Mouse (Mus musculus): Measurements from ENCODE around the gene Raver1. TPM values are rescaled to one million over a fixed set of nuclear protein-coding genes. Genes with fewer than 3 reads are reported as not detected.

Gene Raver1
- polyA plus RNA-seq, 1 experiment = 40.8 TPM

DNA sequence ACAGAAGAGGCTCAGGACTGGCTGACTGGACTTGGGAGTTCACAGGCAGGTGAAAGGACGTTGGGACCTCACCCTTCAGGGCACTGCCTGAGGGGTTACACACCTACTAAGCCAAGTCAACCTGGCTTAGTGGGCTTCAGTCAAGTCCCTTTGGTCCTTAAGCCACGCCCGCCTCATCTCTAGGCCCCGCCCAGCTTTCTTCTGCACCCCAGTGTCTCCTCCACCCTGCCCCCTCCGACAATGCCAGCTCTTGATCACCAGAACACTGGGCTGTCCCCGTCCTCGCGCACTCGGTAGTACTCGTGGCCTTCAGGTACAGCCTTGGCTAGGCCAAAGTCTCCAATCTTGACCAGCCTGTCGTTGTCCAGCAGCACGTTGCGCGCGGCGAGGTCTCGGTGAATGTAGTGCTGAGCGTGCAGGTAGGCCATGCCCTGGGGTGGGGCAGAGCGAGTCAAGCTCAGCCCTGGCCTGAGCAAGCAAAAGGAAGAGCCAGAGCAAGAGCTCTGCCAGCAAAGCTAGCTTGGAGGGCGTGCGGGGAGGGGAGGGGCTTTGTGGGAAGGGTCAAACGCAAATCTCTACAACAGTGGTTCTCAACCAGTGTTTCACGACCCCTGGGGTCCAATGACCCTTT, 15.9 kb upstream of the Raver1 start:
- no peak overlapping the region for H3K27ac ChIP-seq (ENCODE audit: insufficient read depth, low read length)
- H3K4me1 ChIP-seq (ENCODE audit: control insufficient read depth, insufficient read depth, low read length) = no peaks in the 10 kb centered on the region
- TF ChIP-seq CTCF (IDR thresholded peaks at IDR 0.05; ENCODE audit: borderline replicate concordance, insufficient read depth, low read length) (no peak), POLR2A (IDR thresholded peaks at IDR 0.05; ENCODE audit: low read depth, low read length) (no peak)
- no peak overlapping the region for H3K4me3 ChIP-seq (ENCODE audit: insufficient read depth, low read length)

DNA sequence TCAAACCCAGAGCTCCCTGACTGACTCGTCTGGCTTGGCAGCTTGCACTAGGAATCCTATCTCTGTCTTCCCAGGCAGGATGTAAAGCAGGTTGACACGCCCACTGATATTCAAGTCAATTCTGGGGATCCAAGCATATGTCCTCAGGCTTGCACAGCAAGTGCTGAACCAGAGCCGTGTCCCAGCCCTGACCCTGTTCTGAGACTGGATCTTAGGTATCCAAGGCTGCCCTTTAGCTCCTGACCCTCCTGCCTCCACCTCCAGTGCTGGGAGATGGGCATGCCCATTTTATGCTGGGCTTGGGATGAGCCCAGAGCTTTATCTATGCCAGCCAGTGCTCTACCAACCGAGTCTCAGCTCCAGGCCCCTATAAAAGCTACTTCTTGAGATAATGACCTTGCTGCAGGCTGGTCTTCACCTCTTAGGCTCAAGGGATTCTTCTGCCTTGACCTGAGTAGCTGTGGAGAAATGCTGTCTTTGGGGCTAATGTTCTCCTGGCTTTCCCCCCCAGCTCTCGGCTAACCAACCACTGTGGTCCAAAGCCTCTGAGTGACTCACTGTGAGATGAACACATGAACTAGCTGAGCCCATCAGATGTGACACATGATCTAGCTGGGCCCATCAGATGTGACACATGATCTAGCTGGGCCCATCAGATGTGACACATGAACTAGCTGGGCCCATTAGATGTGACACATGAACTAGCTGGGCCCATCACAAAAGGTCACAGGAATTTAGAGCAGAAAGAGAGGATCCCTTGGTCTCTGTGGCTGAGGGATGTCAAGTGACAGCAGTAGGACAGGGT, 14.2 kb upstream of the Raver1 start:
- Histone ChIP-seq H3K27ac (ENCODE audit: insufficient read depth, low read length) (no peak overlapping the region), H3K4me1 (ENCODE audit: control insufficient read depth, insufficient read depth, low read length) (no peaks in the 10 kb centered on the region), H3K4me3 (ENCODE audit: insufficient read depth, low read length) (no peak overlapping the region)
- no peak for TF ChIP-seq CTCF (IDR thresholded peaks at IDR 0.05; ENCODE audit: borderline replicate concordance, insufficient read depth, low read length)
- TF ChIP-seq POLR2A (IDR thresholded peaks at IDR 0.05; ENCODE audit: low read depth, low read length) = no peak

DNA sequence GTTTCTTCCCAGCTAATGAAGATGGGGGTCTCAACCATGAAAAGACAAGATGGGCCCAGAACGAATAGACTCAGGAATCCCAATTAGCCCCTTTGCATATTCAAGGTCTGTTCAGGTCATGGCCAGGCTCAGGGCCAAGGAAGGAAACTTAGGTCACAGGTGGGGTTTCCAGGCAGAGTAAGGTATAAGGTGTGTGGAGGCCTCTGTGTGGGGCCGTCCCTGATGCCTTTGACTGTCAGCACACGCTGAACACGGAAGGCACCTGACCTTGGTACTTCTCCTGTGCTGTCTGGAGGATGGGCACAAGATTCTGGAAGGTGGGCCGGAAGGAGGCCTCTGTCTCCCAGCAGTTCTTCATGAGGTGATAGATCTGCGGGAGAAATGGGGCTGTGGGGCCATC, 13.0 kb upstream of the Raver1 start:
- Histone ChIP-seq H3K4me3 (ENCODE audit: insufficient read depth, low read length) (no peak overlapping the region), H3K4me1 (ENCODE audit: control insufficient read depth, insufficient read depth, low read length) (no peaks in the 10 kb centered on the region), H3K27ac (ENCODE audit: insufficient read depth, low read length) (no peak overlapping the region)
- TF ChIP-seq CTCF (IDR thresholded peaks at IDR 0.05; ENCODE audit: borderline replicate concordance, insufficient read depth, low read length) (no peak), POLR2A (IDR thresholded peaks at IDR 0.05; ENCODE audit: low read depth, low read length) (no peak)

DNA sequence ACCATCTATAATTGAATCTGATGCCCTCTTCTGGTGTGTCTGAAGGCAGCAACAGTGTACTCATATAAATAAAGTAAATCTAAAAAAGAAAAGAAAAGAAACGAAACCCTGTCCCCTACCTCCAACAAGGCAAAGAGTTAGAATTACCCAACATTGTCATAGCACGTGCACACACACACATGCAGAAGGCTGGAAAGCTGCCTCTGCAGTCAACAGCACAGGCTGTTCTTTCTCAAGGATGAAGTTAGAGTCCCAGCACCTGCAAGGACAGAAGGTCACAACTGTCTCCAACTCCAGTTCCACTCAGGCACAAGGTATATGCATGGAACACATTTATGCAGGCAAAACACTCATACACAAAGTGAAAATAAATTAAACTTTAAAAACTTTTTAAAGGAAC, 10.3 kb upstream of the Raver1 start:
- TF ChIP-seq CTCF (IDR thresholded peaks at IDR 0.05; ENCODE audit: borderline replicate concordance, insufficient read depth, low read length) (no peak), POLR2A (IDR thresholded peaks at IDR 0.05; ENCODE audit: low read depth, low read length) (no peak)
- no peak overlapping the region for H3K27ac ChIP-seq (ENCODE audit: insufficient read depth, low read length)
- H3K4me1 ChIP-seq (ENCODE audit: control insufficient read depth, insufficient read depth, low read length) = no peaks in the 10 kb centered on the region
- H3K4me3 ChIP-seq (ENCODE audit: insufficient read depth, low read length) = no peak overlapping the region

DNA sequence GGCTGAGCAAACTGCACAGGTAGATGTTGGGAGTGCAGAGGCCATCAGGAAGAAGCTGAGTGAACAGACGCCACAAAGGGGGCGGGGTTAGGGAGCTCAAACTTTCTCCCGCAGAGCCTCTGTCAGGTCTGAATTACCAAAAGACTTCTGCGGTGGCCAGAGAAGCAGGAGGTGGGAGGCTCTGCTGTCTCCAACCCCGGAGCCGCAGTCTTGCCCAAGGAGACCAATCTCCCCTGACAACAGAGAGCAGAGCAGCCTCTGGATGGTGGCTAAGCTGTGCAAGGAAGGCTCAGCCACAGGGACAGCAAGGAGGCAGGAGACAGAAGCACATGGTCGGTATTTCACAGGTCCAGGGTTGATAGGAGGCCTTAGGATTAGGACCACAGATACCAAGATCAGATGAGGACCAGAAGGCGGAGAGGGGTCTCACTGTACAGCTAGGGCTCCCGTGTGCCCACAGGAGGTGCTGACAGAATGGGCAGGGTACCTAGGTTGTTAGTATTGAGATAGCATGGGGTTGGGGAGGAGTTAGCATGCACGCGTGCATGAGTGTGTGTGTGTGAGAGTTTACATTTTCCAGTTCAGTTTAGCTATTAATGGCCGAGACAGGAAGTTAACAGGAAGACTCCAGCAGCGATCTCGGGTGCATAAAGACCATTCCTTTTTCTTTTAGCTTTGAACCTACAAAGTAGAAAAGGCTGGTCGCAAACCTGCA, 8.8 kb upstream of the Raver1 start:
- no peak for TF ChIP-seq CTCF (IDR thresholded peaks at IDR 0.05; ENCODE audit: borderline replicate concordance, insufficient read depth, low read length)

DNA sequence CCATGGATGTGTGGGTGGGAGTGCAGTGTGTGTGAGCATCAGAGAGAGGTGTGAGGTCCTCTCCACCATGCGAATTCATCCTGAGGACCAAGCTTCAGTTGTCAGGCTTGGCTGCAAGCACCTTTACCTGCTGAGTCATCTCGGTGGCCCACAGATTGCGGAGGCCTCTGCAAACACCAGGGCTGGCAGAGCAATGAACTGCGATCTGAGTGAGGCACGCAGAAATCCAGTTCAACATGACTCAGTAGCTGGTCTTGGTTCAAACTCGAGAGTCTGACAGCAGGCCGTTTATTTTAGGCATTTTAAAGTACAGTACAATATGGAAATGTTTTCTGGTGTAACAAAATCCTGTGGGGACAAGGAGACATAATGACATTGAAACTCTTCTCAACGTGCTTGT, 6.0 kb upstream of the Raver1 start:
- Histone ChIP-seq H3K4me3 (ENCODE audit: insufficient read depth, low read length) (no peak overlapping the region), H3K27ac (ENCODE audit: insufficient read depth, low read length) (0 out of 2 replicates have a peak overlapping the region, but pooled peaks have one; percentile 7), H3K4me1 (ENCODE audit: control insufficient read depth, insufficient read depth, low read length) (no peaks in the 10 kb centered on the region)
- no peak for TF ChIP-seq POLR2A (IDR thresholded peaks at IDR 0.05; ENCODE audit: low read depth, low read length)
- TF ChIP-seq CTCF (IDR thresholded peaks at IDR 0.05; ENCODE audit: borderline replicate concordance, insufficient read depth, low read length) = no peak

More for the DNA sequence above, 8.8 kb upstream of the Raver1 start:
- no peaks in the 10 kb centered on the region for H3K4me1 ChIP-seq (ENCODE audit: control insufficient read depth, insufficient read depth, low read length)
- H3K4me3 ChIP-seq (ENCODE audit: insufficient read depth, low read length) = no peak overlapping the region
- no peak overlapping the region for H3K27ac ChIP-seq (ENCODE audit: insufficient read depth, low read length)

DNA sequence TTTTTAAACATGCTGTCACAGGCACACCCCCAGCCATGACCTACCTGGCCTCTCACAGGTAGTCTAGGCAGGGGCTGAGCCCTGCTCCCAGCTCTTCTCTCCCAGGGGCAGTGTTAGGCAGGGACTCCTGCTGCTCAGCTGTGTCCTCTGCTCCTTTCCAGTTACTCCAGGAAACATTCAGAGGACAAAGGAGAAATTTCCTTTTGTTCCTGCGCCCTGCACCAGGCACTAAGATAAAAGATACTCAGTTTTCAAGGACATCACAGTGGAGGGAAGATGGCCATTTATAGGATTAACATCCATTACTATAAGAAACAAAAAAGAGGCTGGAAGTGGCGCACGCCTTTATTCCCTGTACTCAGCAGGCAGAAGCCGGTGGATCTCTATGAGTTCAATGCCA, 4.2 kb upstream of the Raver1 start:
- Histone ChIP-seq H3K27ac (ENCODE audit: insufficient read depth, low read length) (no peak overlapping the region), H3K4me1 (ENCODE audit: control insufficient read depth, insufficient read depth, low read length) (no peaks in the 10 kb centered on the region), H3K4me3 (ENCODE audit: insufficient read depth, low read length) (no peak overlapping the region)
- TF ChIP-seq CTCF (IDR thresholded peaks at IDR 0.05; ENCODE audit: borderline replicate concordance, insufficient read depth, low read length) (no peak), POLR2A (IDR thresholded peaks at IDR 0.05; ENCODE audit: low read depth, low read length) (no peak)

DNA sequence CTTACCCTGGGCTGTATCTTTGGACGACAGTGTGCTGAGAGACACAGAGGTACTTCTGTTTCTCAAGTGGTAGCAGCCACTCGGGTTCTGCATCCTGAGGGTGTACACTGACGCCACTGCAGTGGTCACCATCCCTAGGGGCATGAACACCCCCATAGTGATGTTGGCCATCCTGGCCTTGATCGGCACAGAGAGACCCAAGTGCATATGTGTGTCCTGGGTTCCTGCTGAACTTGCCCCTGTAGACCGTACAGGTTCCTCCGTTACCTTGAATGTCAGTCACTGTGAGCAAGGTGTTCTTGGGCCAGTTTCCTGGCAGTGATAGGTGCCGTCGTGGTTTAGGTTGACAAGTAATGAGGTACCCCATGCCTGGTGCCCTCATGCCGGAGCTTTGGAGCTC, 1.6 kb upstream of the Raver1 start:
- Histone ChIP-seq H3K4me3 (ENCODE audit: insufficient read depth, low read length) (no peak overlapping the region), H3K27ac (ENCODE audit: insufficient read depth, low read length) (no peak overlapping the region), H3K4me1 (ENCODE audit: control insufficient read depth, insufficient read depth, low read length) (no peaks in the 10 kb centered on the region)
- no peak for TF ChIP-seq CTCF (IDR thresholded peaks at IDR 0.05; ENCODE audit: borderline replicate concordance, insufficient read depth, low read length)
- TF ChIP-seq POLR2A (IDR thresholded peaks at IDR 0.05; ENCODE audit: low read depth, low read length) = no peak

DNA sequence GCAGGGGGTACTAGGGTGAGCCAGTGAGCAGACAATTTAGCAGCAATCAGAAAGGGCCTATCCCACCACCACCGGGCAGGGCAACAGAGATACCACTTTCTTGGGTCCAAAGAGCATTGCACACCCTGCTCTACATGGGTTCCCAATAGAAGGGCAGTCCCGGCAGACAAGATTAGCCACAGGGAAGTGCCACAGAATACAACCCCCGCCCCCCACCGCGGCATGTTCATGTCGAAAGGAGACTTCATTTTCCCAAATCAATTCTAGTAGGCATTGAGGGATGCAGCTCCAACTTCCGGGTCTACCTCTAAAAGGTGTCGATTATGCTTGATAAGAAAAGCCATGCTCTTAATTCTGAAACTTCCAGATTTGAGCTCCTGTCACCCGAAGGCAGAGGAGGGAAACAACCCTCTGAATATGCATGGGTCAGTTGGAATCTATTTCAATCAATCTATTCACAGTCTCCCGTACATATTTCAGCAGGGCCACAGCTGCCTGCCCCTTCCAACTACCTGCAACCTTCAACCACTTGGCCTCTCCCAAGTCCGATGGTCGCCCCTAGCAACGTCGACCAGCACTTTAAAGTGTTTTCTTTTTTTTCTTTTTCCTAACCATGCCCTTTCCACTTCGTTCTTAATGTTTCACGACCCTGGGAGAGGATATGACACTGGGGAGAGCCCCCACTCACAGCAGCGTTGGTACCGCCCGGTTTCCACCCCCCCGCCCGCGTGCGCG, 669 bp downstream of the Raver1 start:
- Histone ChIP-seq H3K4me1 (ENCODE audit: control insufficient read depth, insufficient read depth, low read length) (no peaks in the 10 kb centered on the region), H3K27ac (ENCODE audit: insufficient read depth, low read length) (no peak overlapping the region; the same call in 1 of the 2 replicates), H3K4me3 (ENCODE audit: insufficient read depth, low read length) (peak overlapping the region; percentile 84)
- TF ChIP-seq POLR2A (IDR thresholded peaks at IDR 0.05; ENCODE audit: low read depth, low read length) (no peak), CTCF (IDR thresholded peaks at IDR 0.05; ENCODE audit: borderline replicate concordance, insufficient read depth, low read length) (no peak)
